Mouse (Mus musculus) lung, postnatal 0 days (tissue): ENCODE results near the gene E130218I03Rik. TPM values are rescaled to one million over a fixed set of nuclear protein-coding genes. Genes with fewer than 3 reads are reported as not detected.
A peak's percentile ranks its signal among the peaks of the same experiment; 100 is the strongest.

ENCODE experiments used
- ATAC-seq: fragments of 200-750 bp; cut with Nextera tagmentation; 2 replicates; pipeline ENCODE4 v1.8.0; 2017; ENCODE audit warnings: moderate library complexity
- DNase-seq: peaks from one replicate; pipeline ENCODE4 v3.0.0-alpha.2; 2016; ENCODE audit warnings: low spot score
- H3K27ac ChIP-seq: fragments of 300-500 bp; sonication (generic); 2 replicates; pipeline ENCODE4 v1.5.1; 2014; ENCODE audit warnings: antibody characterized with exemption, mild to moderate bottlenecking, low read length, mixed read lengths
- H3K27me3 ChIP-seq: fragments of 300-500 bp; sonication (generic); replicated peaks from 2 replicates; pipeline ENCODE4 v1.6.1; 2014; ENCODE audit warnings: low read length, mixed read lengths; ENCODE audit not compliant: insufficient read depth
- H3K36me3 ChIP-seq: fragments of 300-500 bp; sonication (generic); 2 replicates; pipeline ENCODE4 v1.6.1; 2014; ENCODE audit warnings: low read length, mixed read lengths; ENCODE audit not compliant: insufficient read depth
- H3K4me1 ChIP-seq: fragments of 300-500 bp; sonication (generic); 2 replicates; pipeline ENCODE4 v1.6.1; 2014; ENCODE audit warnings: antibody characterized with exemption, low read depth, low read length, mixed read lengths; ENCODE audit not compliant: insufficient read depth
- H3K4me2 ChIP-seq: fragments of 300-500 bp; sonication (generic); replicated peaks from 2 replicates; pipeline ENCODE4 v1.6.1; 2014; ENCODE audit warnings: low read depth, mild to moderate bottlenecking, low read length, moderate library complexity, mixed read lengths
- H3K4me3 ChIP-seq: fragments of 300-500 bp; sonication (generic); 2 replicates; pipeline ENCODE4 v1.5.1; 2014; ENCODE audit warnings: low read depth, low read length
- H3K9ac ChIP-seq: fragments of 300-500 bp; sonication (generic); replicated peaks from 2 replicates; pipeline ENCODE4 v1.6.1; 2014; ENCODE audit warnings: low read depth, mild to moderate bottlenecking
- H3K9me3 ChIP-seq: fragments of 300-500 bp; sonication (generic); 2 replicates; pipeline ENCODE4 v1.6.1; 2016; ENCODE audit warnings: low read length, mixed read lengths
- CTCF ChIP-seq: IDR thresholded peaks from 2 replicates; pipeline ENCODE4 v1.5.1; 2016; ENCODE audit warnings: antibody characterized with exemption, mild to moderate bottlenecking
- EP300 ChIP-seq: IDR thresholded peaks from 2 replicates; pipeline ENCODE4 v1.6.1; 2016; ENCODE audit warnings: antibody characterized with exemption, mild to moderate bottlenecking, control low read depth
- WGBS: fragments of 180-500 bp; shearing (Covaris S2); extraction: QIAGEN DNeasy Blood & Tissue Kit; methylation state at CpG from one replicate; pipeline ENCODE4 v1.1.7; 2014; 5-methylcytosine and 5-hydroxymethylcytosine counted together
- polyA plus RNA-seq: library from polyadenylated mRNA; unstranded; fragments of >200 nt; fragmentation: Nextera tagmentation; extraction: Ambion mirVana; gene quantifications from 2 replicates; pipeline ENCODE4 v1.2.1, GENCODE M21; 2015

E130218I03Rik gene
- polyA plus RNA-seq, 1 experiment from 2014 or later: not detected

GRCm38 (mm10) chr4:134227194-134227593 is 16.3 kb upstream of the E130218I03Rik start, which contains the start of gene Catsper4:
Gene Catsper4, minus strand, starts transcription at chr4:134227383.
- Histone ChIP-seq H3K4me1 (no peaks in the 10 kb centered on the region), H3K27me3 (no peaks in the 10 kb centered on the region), H3K4me2 (no peak within 1 kb of the TSS), H3K4me3 (no peak within 1 kb of the TSS), H3K27ac (no peak within 1 kb of the TSS), H3K9ac (no peak within 1 kb of the TSS), H3K9me3 (no peaks in the 10 kb centered on the region), H3K36me3 (no peaks in the 10 kb centered on the region)
- TF ChIP-seq CTCF (peak; percentile 37), EP300 (no peak)
- DNase-seq (no peak), ATAC-seq (no peak)
- WGBS: 71% methylated on average over 8 of the region's 8 CpGs

- 22% methylated on average over 8 of the region's 8 CpGs for WGBS
- Histone ChIP-seq H3K4me2 (no peak overlapping the region), H3K9ac (no peak overlapping the region), H3K27ac (no peak overlapping the region), H3K4me3 (no peak overlapping the region), H3K27me3 (no peaks in the 10 kb centered on the region), H3K9me3 (no peaks in the 10 kb centered on the region), H3K4me1 (no peaks in the 10 kb centered on the region), H3K36me3 (0 out of 2 replicates have a peak, but pooled peaks cover 4% of the 10 kb centered on the region)
- TF ChIP-seq CTCF (no peak), EP300 (no peak)
- ATAC-seq: no peak
- DNase-seq: no peak
Measured at GRCm38 (mm10) chr4:134230431-134230830, 13.0 kb upstream of the E130218I03Rik start.

- no peak overlapping the region for H3K9ac ChIP-seq
- TF ChIP-seq CTCF (no peak), EP300 (no peak)
- no peak overlapping the region for H3K4me3 ChIP-seq
- 79% methylated on average over 5 of the region's 5 CpGs for WGBS
- no peaks in the 10 kb centered on the region for H3K27me3 ChIP-seq
- DNase-seq: no peak
- H3K9me3 ChIP-seq: no peaks in the 10 kb centered on the region
- no peak overlapping the region for H3K4me2 ChIP-seq
- no peak for ATAC-seq
- H3K36me3 ChIP-seq: 0 out of 2 replicates have a peak, but pooled peaks cover 4% of the 10 kb centered on the region
- H3K4me1 ChIP-seq: peaks cover 4% of the 10 kb centered on the region
- no peak overlapping the region for H3K27ac ChIP-seq
Measured at GRCm38 (mm10) chr4:134234876-134235275, 8.6 kb upstream of the E130218I03Rik start.

- 12% methylated on average over 19 of the region's 19 CpGs for WGBS
- H3K4me1 ChIP-seq: peaks cover 4% of the 10 kb centered on the region
- H3K4me3 ChIP-seq: peak overlapping the region; percentile 38
- ATAC-seq (peak; percentile 65), DNase-seq (peak; percentile 64)
- H3K9me3 ChIP-seq: no peaks in the 10 kb centered on the region
- TF ChIP-seq EP300: peak; percentile 34; the same call in 1 of the 2 replicates
- TF ChIP-seq CTCF: no peak
- peak overlapping the region; percentile 50 for H3K4me2 ChIP-seq
- H3K9ac ChIP-seq: peak overlapping the region; percentile 37; the same call in 1 of the 2 replicates
- H3K27me3 ChIP-seq: no peaks in the 10 kb centered on the region
- peak overlapping the region; percentile 91 for H3K27ac ChIP-seq
- 0 out of 2 replicates have a peak, but pooled peaks cover 1% of the 10 kb centered on the region for H3K36me3 ChIP-seq
Measured at GRCm38 (mm10) chr4:134237582-134238278, 5.7 kb upstream of the E130218I03Rik start.

- H3K4me3 ChIP-seq: peak within 1 kb of the TSS; percentile 38
- WGBS: 2% methylated on average over 16 of the region's 18 CpGs
- TF ChIP-seq EP300: no peak
- no peak for TF ChIP-seq CTCF
- peak; percentile 99 for ATAC-seq
- no peaks in the 10 kb centered on the region for H3K36me3 ChIP-seq
- H3K9me3 ChIP-seq: no peaks in the 10 kb centered on the region
- DNase-seq: peak; percentile 95
- no peaks in the 10 kb centered on the region for H3K27me3 ChIP-seq
- H3K27ac ChIP-seq: peak within 1 kb of the TSS; percentile 91
- peaks cover 4% of the 10 kb centered on the region for H3K4me1 ChIP-seq
- peak within 1 kb of the TSS; percentile 37; the same call in 1 of the 2 replicates for H3K9ac ChIP-seq
- H3K4me2 ChIP-seq: peak within 1 kb of the TSS; percentile 50
Measured at GRCm38 (mm10) chr4:134238279-134238651, 5.2 kb upstream of the E130218I03Rik start, which contains the start of gene Cnksr1. Gene Cnksr1, minus strand, starts transcription at chr4:134238399.

GRCm38 (mm10) chr4:134238686-134239085 is 4.8 kb upstream of the E130218I03Rik start:
- Histone ChIP-seq H3K9ac (no peak overlapping the region), H3K27me3 (no peaks in the 10 kb centered on the region), H3K9me3 (no peaks in the 10 kb centered on the region), H3K4me2 (peak overlapping the region; percentile 50), H3K36me3 (no peaks in the 10 kb centered on the region), H3K4me1 (peaks cover 4% of the 10 kb centered on the region), H3K4me3 (0 out of 2 replicates have a peak overlapping the region, but pooled peaks have one; percentile 38), H3K27ac (no peak overlapping the region)
- ATAC-seq: no peak
- DNase-seq: no peak
- WGBS: 13% methylated on average over 10 of the region's 10 CpGs
- TF ChIP-seq CTCF: 0 out of 2 replicates have a peak, but pooled peaks have one; percentile 10
- TF ChIP-seq EP300: no peak
